Mouse (Mus musculus) kidney, postnatal 0 days (tissue): ENCODE measurements around the gene Pla2g15. TPM values are rescaled to one million over a fixed set of nuclear protein-coding genes. Genes with fewer than 3 reads are reported as not detected.

Source experiments
- ATAC-seq: fragments of 200-750 bp; cut with Nextera tagmentation; replicated peaks from 2 replicates; pipeline ENCODE4 v1.8.0; 2017; ENCODE audit warnings: low read depth, moderate number of reproducible peaks, moderate TSS enrichment, moderate library complexity; ENCODE audit not compliant: low FRiP score
- DNase-seq: peaks from one replicate; pipeline ENCODE4 v3.0.0-alpha.2; 2016; ENCODE audit warnings: low spot score
- H3K27ac ChIP-seq: fragments of 300-500 bp; sonication (generic); 2 replicates; pipeline ENCODE4 v1.5.1; 2014; ENCODE audit warnings: mild to moderate bottlenecking
- H3K27me3 ChIP-seq: fragments of 300-500 bp; sonication (generic); 2 replicates; pipeline ENCODE4 v1.6.1; 2014; ENCODE audit warnings: low read length, mixed read lengths; ENCODE audit not compliant: insufficient read depth
- H3K36me3 ChIP-seq: fragments of 300-500 bp; sonication (generic); 2 replicates; pipeline ENCODE4 v1.6.1; 2014; ENCODE audit warnings: low read length, mixed read lengths; ENCODE audit not compliant: insufficient read depth
- H3K4me1 ChIP-seq: fragments of 300-500 bp; sonication (generic); replicated peaks from 2 replicates; pipeline ENCODE4 v1.6.1; 2014; ENCODE audit warnings: antibody characterized with exemption, low read length, mixed read lengths; ENCODE audit not compliant: insufficient read depth
- H3K4me2 ChIP-seq: fragments of 300-500 bp; sonication (generic); 2 replicates; pipeline ENCODE4 v1.6.1; 2014; ENCODE audit warnings: mild to moderate bottlenecking, low read length, moderate library complexity, mixed read lengths
- H3K4me3 ChIP-seq: fragments of 300-500 bp; sonication (generic); replicated peaks from 2 replicates; pipeline ENCODE4 v1.5.1; 2014; ENCODE audit warnings: low read depth, low read length
- H3K9ac ChIP-seq: fragments of 300-500 bp; sonication (generic); 2 replicates; pipeline ENCODE4 v1.6.1; 2014; ENCODE audit warnings: low read depth, low read length
- H3K9me3 ChIP-seq: fragments of 300-500 bp; sonication (generic); replicated peaks from 2 replicates; pipeline ENCODE4 v1.6.1; 2016; ENCODE audit warnings: low read length, inconsistent platforms, mixed read lengths
- CTCF ChIP-seq: IDR thresholded peaks from 2 replicates; pipeline ENCODE4 v1.5.1; 2016; ENCODE audit warnings: antibody characterized with exemption, low read depth, mild to moderate bottlenecking, moderate library complexity
- WGBS: fragments of 180-500 bp; shearing (Covaris S2); extraction: QIAGEN DNeasy Blood & Tissue Kit; methylation state at CpG from one replicate; pipeline ENCODE4 v1.1.7; 2014; 5-methylcytosine and 5-hydroxymethylcytosine counted together
- polyA plus RNA-seq: library from polyadenylated mRNA; unstranded; fragments of >200 nt; fragmentation: Nextera tagmentation; extraction: Ambion mirVana; gene quantifications from 2 replicates; pipeline ENCODE4 v1.2.1, GENCODE M21; 2015

Pla2g15 gene
- polyA plus RNA-seq, 1 experiment from 2014 or later, result 8.1 TPM

DNA sequence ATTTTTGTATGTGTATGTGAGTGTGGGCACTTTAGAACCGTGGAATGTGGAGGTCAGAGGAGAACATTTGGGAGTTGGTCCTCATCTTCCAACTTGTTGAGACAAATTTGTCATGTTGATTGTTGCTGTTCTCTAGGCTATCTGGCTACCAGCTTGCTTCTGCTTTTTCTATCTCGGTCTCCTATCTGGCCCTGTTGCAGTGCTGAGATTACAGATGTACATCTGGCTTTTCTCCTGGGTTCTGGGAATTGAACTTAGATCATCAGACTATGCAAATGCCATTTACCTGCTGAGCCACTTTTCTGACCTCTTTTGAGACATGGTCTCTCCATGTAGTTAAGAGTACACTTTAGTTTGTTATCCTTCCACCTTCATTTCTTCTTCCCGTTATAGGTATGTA, 23.4 kb downstream of the Pla2g15 start:
- ATAC-seq, result no peak
- Histone ChIP-seq H3K36me3 (no peaks in the 10 kb centered on the region), H3K4me1 (0 out of 2 replicates have a peak, but pooled peaks cover 7% of the 10 kb centered on the region), H3K9me3 (no peaks in the 10 kb centered on the region), H3K4me2 (no peak overlapping the region), H3K27me3 (no peaks in the 10 kb centered on the region), H3K4me3 (no peak overlapping the region), H3K27ac (no peak overlapping the region), H3K9ac (no peak overlapping the region)
- 92% methylated on average over 3 of the region's 3 CpGs for WGBS
- DNase-seq, result no peak
- no peak for TF ChIP-seq CTCF

DNA sequence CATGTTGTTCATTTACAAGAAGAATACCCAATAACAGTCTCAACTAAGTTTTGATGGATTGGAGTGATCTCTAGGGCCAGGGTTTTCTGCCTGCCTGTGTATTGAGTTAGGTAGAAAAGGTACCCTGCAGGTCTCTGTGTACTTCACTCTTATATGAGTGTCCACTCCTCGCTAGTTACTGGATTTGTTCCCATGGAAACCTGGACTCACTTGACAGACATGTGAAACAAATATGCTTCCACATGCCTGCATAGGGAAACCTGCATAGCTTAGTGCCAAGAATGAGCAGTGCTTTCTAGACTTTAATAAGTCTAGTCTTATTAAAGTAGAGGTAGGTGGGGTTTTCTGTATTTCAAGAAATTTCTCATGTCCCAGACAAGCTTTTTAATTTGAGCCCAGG, 26.7 kb downstream of the Pla2g15 start:
- ATAC-seq (no peak), DNase-seq (peak; percentile 12)
- TF ChIP-seq CTCF, result no peak
- Histone ChIP-seq H3K4me1 (0 out of 2 replicates have a peak, but pooled peaks cover 7% of the 10 kb centered on the region), H3K27me3 (no peaks in the 10 kb centered on the region), H3K27ac (no peak overlapping the region; the same call in 1 of the 2 replicates), H3K9ac (no peak overlapping the region), H3K9me3 (no peaks in the 10 kb centered on the region), H3K36me3 (no peaks in the 10 kb centered on the region), H3K4me2 (no peak overlapping the region), H3K4me3 (no peak overlapping the region)
- WGBS, result 3% methylated on average over 1 of the region's 1 CpGs

- no peak overlapping the region for H3K4me3 ChIP-seq
- no peak overlapping the region for H3K27ac ChIP-seq
- DNase-seq (no peak), ATAC-seq (no peak)
- H3K4me2 ChIP-seq, result no peak overlapping the region
- no peak for TF ChIP-seq CTCF
- H3K27me3 ChIP-seq, result no peaks in the 10 kb centered on the region
- no peaks in the 10 kb centered on the region for H3K36me3 ChIP-seq
- no peaks in the 10 kb centered on the region for H3K9me3 ChIP-seq
- 0 out of 2 replicates have a peak, but pooled peaks cover 7% of the 10 kb centered on the region for H3K4me1 ChIP-seq
- H3K9ac ChIP-seq, result no peak overlapping the region
- 73% methylated on average over 1 of the region's 1 CpGs for WGBS
Observed at GRCm38 (mm10) chr8:106177594-106177993, 27.4 kb downstream of the Pla2g15 start.

- Histone ChIP-seq H3K9me3 (no peaks in the 10 kb centered on the region), H3K4me3 (no peak overlapping the region), H3K4me1 (0 out of 2 replicates have a peak, but pooled peaks cover 7% of the 10 kb centered on the region), H3K27me3 (no peaks in the 10 kb centered on the region), H3K36me3 (no peaks in the 10 kb centered on the region), H3K27ac (no peak overlapping the region), H3K4me2 (no peak overlapping the region), H3K9ac (no peak overlapping the region)
- TF ChIP-seq CTCF, result no peak
- ATAC-seq (no peak), DNase-seq (no peak)
- WGBS, result 63% methylated on average over 2 of the region's 2 CpGs
Observed at GRCm38 (mm10) chr8:106178428-106178827, 28.2 kb downstream of the Pla2g15 start.

DNA sequence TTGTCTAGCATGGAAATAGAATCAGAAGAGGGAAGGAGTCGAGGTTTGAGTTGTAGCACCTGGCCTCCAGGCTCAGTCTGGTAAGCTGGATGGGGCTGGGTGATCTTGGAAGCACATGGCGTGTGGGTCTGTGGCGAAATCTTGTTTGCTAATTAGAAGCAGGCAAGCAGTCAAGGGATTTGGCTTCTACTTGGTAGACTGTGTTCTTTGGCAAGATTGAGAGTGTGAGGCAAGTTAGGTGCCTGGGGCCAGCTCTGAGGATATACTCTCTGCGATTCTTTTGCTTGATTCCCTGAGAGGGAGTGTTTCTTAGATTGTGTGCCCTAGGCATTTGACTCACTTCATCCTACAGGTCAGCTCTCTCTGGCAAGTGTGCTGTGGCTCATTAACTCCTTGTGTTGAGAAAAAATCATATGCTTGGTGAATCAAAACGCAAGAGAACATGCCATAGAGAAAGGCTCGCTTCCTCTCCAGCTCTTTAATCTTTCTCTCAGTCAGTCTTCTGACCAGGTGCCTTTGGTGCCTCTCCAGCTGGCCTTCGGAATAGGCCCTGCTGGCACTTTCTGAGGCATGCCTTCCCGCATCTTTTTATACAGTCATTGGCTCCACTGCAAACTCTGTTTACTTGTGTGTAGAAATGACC, 35.5 kb downstream of the Pla2g15 start:
- DNase-seq (peak; percentile 16), ATAC-seq (no peak)
- Histone ChIP-seq H3K27me3 (no peaks in the 10 kb centered on the region), H3K4me3 (no peak overlapping the region), H3K4me1 (no peaks in the 10 kb centered on the region), H3K36me3 (no peaks in the 10 kb centered on the region), H3K9ac (no peak overlapping the region), H3K9me3 (no peaks in the 10 kb centered on the region), H3K27ac (peak overlapping the region; percentile 8; the same call in 1 of the 2 replicates), H3K4me2 (no peak overlapping the region)
- TF ChIP-seq CTCF, result no peak
- WGBS, result 47% methylated on average over 8 of the region's 8 CpGs

DNA sequence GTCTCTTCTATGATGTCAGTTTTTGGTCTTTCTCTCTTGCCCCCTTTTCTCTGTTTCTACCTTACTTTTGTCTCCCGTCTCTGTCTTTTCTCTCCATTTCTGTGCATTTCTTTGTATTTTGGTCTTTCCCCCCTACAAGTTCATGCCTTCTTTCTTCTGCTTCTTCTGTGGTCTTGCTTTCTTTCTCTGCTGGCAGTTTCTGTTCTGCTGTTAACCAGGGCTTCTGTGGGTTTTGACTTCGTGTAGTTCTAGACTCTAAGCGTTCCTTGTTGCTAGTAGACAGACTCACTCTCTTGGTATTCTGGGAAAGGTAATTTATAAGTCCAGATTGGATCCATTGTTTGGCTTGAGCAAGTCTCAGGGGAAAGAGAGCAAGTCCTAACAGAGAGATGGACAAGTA, 36.2 kb downstream of the Pla2g15 start:
- no peak overlapping the region for H3K4me3 ChIP-seq
- no peaks in the 10 kb centered on the region for H3K9me3 ChIP-seq
- no peak overlapping the region for H3K4me2 ChIP-seq
- DNase-seq (no peak), ATAC-seq (no peak)
- TF ChIP-seq CTCF, result no peak
- H3K4me1 ChIP-seq, result no peaks in the 10 kb centered on the region
- H3K9ac ChIP-seq, result no peak overlapping the region
- no peaks in the 10 kb centered on the region for H3K36me3 ChIP-seq
- 91% methylated on average over 3 of the region's 3 CpGs for WGBS
- peak overlapping the region; percentile 8; the same call in 1 of the 2 replicates for H3K27ac ChIP-seq
- H3K27me3 ChIP-seq, result no peaks in the 10 kb centered on the region
